In genomic region chr15:8455486-8455885, GRCm38 (mm10) we compare ENCODE assay signal across 1 mouse cellular context.
TF ChIP-seq lines count a peak whose summit lies in the region.

No protein-coding gene starts in this region.

TF ChIP-seq in MEL, 35 proteins besides CTCF, POLR2A, EP300 and RAD21 (continued from another document):
- TF ChIP-seq USF2 (IDR thresholded peaks at IDR 0.05; ENCODE audit: borderline replicate concordance in 1 of 2, insufficient read depth in 1 of 2, low read depth in 1 of 2, low read length in 2 of 2), result no peak
- no peak for TF ChIP-seq MEF2A (IDR thresholded peaks at IDR 0.05; ENCODE audit: extremely low read depth, insufficient replicate concordance, low read depth, low read length, poor library complexity, severe bottlenecking)
